Comparison of ENCODE assay signal across 23 mouse cellular contexts in the genomic region with DNA sequence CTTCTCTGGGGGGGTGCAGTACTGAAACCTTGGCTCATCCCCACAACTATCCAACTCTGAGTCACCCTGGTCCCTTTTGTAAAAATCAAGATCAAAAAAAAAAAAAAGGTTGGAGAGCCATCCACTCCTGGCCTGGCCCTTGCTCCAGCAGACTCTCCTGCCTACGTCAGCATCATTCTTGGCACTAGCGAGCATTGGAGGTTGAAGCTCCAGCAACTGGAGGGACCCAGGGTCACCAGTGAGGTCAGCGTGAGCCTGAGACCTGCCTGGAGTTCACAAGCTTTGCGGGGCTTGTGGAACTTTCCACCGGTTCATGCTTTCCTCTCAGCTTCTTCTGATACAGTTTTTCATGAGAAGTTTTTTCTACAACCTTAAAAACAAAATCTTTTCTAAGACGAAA. TPM values are rescaled to one million over a fixed set of nuclear protein-coding genes. Genes with fewer than 3 reads are reported as not detected.
DNase-seq lines count a peak whose midpoint lies in the region; ATAC-seq lines count a peak whose summit lies in the region.
"Had no signal": no experiment of that assay in that cellular context is flagged by ENCODE, and none has a peak within 500 bp of the region (broad histone marks: within the 10 kb centered on the region; RNA-seq: fewer than 3 reads in every experiment).

No protein-coding gene starts in this region.

- H3K4me2 ChIP-seq in kidney, embryonic 14.5 days (replicated peaks; ENCODE audit: low read depth, low read length), result no peak overlapping the region
- H3K4me2 ChIP-seq: embryonic facial prominence, embryonic 13.5 days; heart, embryonic 11.5 days; hindbrain, embryonic 14.5 days; midbrain, embryonic 12.5 days; neural tube, embryonic 12.5 days had no signal

- peak; percentile 53 for DNase-seq in heart, embryonic 10.5 days (ENCODE audit: low spot score)
- DNase-seq in heart, postnatal 36 days, result no peak
- peak; percentile 45 to 71 for DNase-seq in kidney, postnatal 25 days
- DNase-seq in adrenal gland, postnatal 36 days, result peak; percentile 74
- DNase-seq in layer of hippocampus, adult 8-10 months (ENCODE audit: low spot score in 2 of 2), result no peak
- DNase-seq in lung, postnatal 4 days, result no peak
- DNase-seq: cerebellum, adult 11 months; layer of hippocampus, postnatal 36 days; right cerebral cortex, adult 18-20 months; thymus, postnatal 25 days had no signal

- no peaks in the 10 kb centered on the region for H3K27me3 ChIP-seq in heart, embryonic 10.5 days (ENCODE audit: insufficient read depth, poor library complexity, severe bottlenecking)
- H3K27me3 ChIP-seq in kidney, embryonic 14.5 days (ENCODE audit: control insufficient read depth, insufficient read depth, low read length), result no peaks in the 10 kb centered on the region
- H3K27me3 ChIP-seq: embryonic facial prominence, embryonic 13.5 days; midbrain, embryonic 12.5 days; neural tube, embryonic 12.5 days had no signal

- intact Hi-C loops in heart, postnatal 36 days (cut with DNase I), result no loop called here

- H3K36me3 ChIP-seq in heart, embryonic 10.5 days, result no peaks in the 10 kb centered on the region
- no peaks in the 10 kb centered on the region for H3K36me3 ChIP-seq in kidney, embryonic 14.5 days (ENCODE audit: control insufficient read depth, insufficient read depth, low read length)
- H3K36me3 ChIP-seq: embryonic facial prominence, embryonic 13.5 days; midbrain, embryonic 12.5 days; neural tube, embryonic 12.5 days had no signal

- H3K4me1 ChIP-seq in heart, embryonic 10.5 days, result peaks cover 27% of the 10 kb centered on the region
- no peaks in the 10 kb centered on the region for H3K4me1 ChIP-seq in kidney, embryonic 14.5 days (ENCODE audit: control insufficient read depth, insufficient read depth, low read length)

- 84% methylated on average over 6 of the region's 6 CpGs for WGBS in heart, embryonic 10.5 days
- 86% methylated on average over 6 of the region's 6 CpGs for whole genome bisulfite sequencing in kidney, embryonic 14.5 days

- no peak overlapping the region for H3K27ac ChIP-seq in heart, embryonic 10.5 days
- no peak overlapping the region for H3K27ac ChIP-seq in kidney, embryonic 14.5 days (ENCODE audit: low read depth, low read length)
- H3K27ac ChIP-seq: embryonic facial prominence, embryonic 13.5 days; hindbrain, embryonic 14.5 days; midbrain, embryonic 12.5 days; neural tube, embryonic 12.5 days had no signal

- H3K9ac ChIP-seq in kidney, embryonic 14.5 days (ENCODE audit: low read depth, low read length), result no peak overlapping the region
- H3K9ac ChIP-seq: embryonic facial prominence, embryonic 13.5 days; hindbrain, embryonic 14.5 days; midbrain, embryonic 12.5 days; neural tube, embryonic 12.5 days had no signal

- no peak for ATAC-seq in kidney, embryonic 14.5 days (ENCODE audit: low FRiP score, low TSS enrichment)
- ATAC-seq: forebrain, embryonic 14.5 days; lung, postnatal 0 days had no signal

- no peaks in the 10 kb centered on the region for H3K9me3 ChIP-seq in heart, embryonic 10.5 days
- H3K9me3 ChIP-seq in kidney, embryonic 14.5 days (ENCODE audit: control insufficient read depth, low read length), result no peaks in the 10 kb centered on the region
- H3K9me3 ChIP-seq: embryonic facial prominence, embryonic 13.5 days; midbrain, embryonic 12.5 days; neural tube, embryonic 12.5 days had no signal

- H3K4me3 ChIP-seq in heart, embryonic 10.5 days, result no peak overlapping the region
- no peak overlapping the region for H3K4me3 ChIP-seq in kidney, embryonic 14.5 days (ENCODE audit: low read length)
- H3K4me3 ChIP-seq: embryonic facial prominence, embryonic 13.5 days; midbrain, embryonic 12.5 days; neural tube, embryonic 12.5 days had no signal

RNA-seq across cellular contexts. Expression of gene Ntsr2, which starts 13.1 kb away (rescaled TPM):
- polyA plus RNA-seq in heart, embryonic 10.5 days (2016; fragmentation: Nextera tagmentation; extraction: Ambion mirVana), result not detected in 2 replicates
- total RNA-seq in heart, postnatal 36 days (2021), result 1 to 10 TPM; 8.6 to 9.6 TPM
- 0.64 and 0.76 TPM in 2 replicates for polyA plus RNA-seq in kidney, embryonic 14.5 days (2014; fragmentation: Nextera tagmentation; extraction: Ambion mirVana)
- 1 to 10 TPM in 1 of 2 experiments, under 1 TPM in 1; 0.89 to 1.7 TPM for total RNA-seq in adrenal gland, postnatal 36 days (2021)
- 100 to 1,000 TPM; 161 to 213 (median 178) TPM for total RNA-seq in layer of hippocampus, adult 8-10 months (2022)
- total RNA-seq: megakaryocyte progenitor cell, adult 5-6 weeks had no signal
- polyA plus RNA-seq: embryonic facial prominence, embryonic 13.5 days; heart, embryonic 11.5 days; intestine, embryonic 14.5 days; limb, embryonic 14.5 days; liver, embryonic 16.5 days; midbrain, embryonic 12.5 days; small intestine, adult 2 months had no signal

RNA-seq across cellular contexts. Expression of gene Lpin1, which starts 29.3 kb away (rescaled TPM):
- 3.3 and 4.6 TPM in 2 replicates for polyA plus RNA-seq in heart, embryonic 10.5 days (2016; fragmentation: Nextera tagmentation; extraction: Ambion mirVana)
- total RNA-seq in heart, postnatal 36 days (2021), result 100 to 1,000 TPM; 106 to 172 TPM
- 3.5 and 6.1 TPM in 2 replicates for polyA plus RNA-seq in kidney, embryonic 14.5 days (2014; fragmentation: Nextera tagmentation; extraction: Ambion mirVana)
- total RNA-seq in adrenal gland, postnatal 36 days (2021), result 100 to 1,000 TPM in 1 of 2 experiments, 10 to 100 TPM in 1; 71.8 to 110 TPM
- total RNA-seq in layer of hippocampus, adult 8-10 months (2022), result 10 to 100 TPM; 28.8 to 33.0 (median 30.9) TPM

Comparison
In these comparisons a context has a peak if more than half of its experiments do, and no peak if none do; other contexts are left out.
1. DNase-seq: peak in heart, embryonic 10.5 days (single experiment), kidney, postnatal 25 days (2 of 2) and adrenal gland, postnatal 36 days (2 of 2); none in heart, postnatal 36 days (0 of 2), layer of hippocampus, adult 8-10 months (0 of 2) and lung, postnatal 4 days (0 of 2).
2. RNA of gene Ntsr2, which starts 13.1 kb away (total RNA-seq): 161 to 213 TPM in layer of hippocampus, adult 8-10 months; 8.6 to 9.6 TPM in heart, postnatal 36 days and 0.89 to 1.7 TPM in adrenal gland, postnatal 36 days; every median in the first group is over 10 times any median in the second.